In genomic region chr11:59596091-59596490, GRCm38 (mm10) we compare ENCODE assay signal across 1 mouse cellular context.
TF ChIP-seq lines count a peak whose summit lies in the region.

No protein-coding gene starts in this region.

TF ChIP-seq in MEL, 35 proteins besides CTCF, POLR2A, EP300 and RAD21 (continued from another document):
- no peak for TF ChIP-seq TAL1 (IDR thresholded peaks at IDR 0.05; ENCODE audit: low read length)
